Mouse (Mus musculus) kidney, adult 18-20 months (tissue): ENCODE data around the gene Angptl1.
A peak's percentile ranks its signal among the peaks of the same experiment; 100 is the strongest.

Experiments
- DNase-seq: peaks from one replicate; pipeline ENCODE4 v3.0.0; 2021

The Angptl1 gene

GRCm38 (mm10) chr1:156838177-156838576 lies at the start of gene Angptl1:
TSS of gene Angptl1 (plus strand) at chr1:156838562.
- peak; percentile 15 for DNase-seq

- no peak for DNase-seq
Observed at GRCm38 (mm10) chr1:156789844-156790490, 48.4 kb upstream of the Angptl1 start.

- no peak for DNase-seq
Observed at GRCm38 (mm10) chr1:156796251-156796650, 42.1 kb upstream of the Angptl1 start.

- DNase-seq, result no peak
Observed at GRCm38 (mm10) chr1:156801276-156801675, 37.1 kb upstream of the Angptl1 start.

- peak; percentile 65 for DNase-seq
Observed at GRCm38 (mm10) chr1:156808332-156808731, 30.0 kb upstream of the Angptl1 start.

GRCm38 (mm10) chr1:156811928-156812327 lies 26.4 kb upstream of the Angptl1 start:
- no peak for DNase-seq

- no peak for DNase-seq
Observed at GRCm38 (mm10) chr1:156812716-156813115, 25.6 kb upstream of the Angptl1 start.

GRCm38 (mm10) chr1:156813485-156813884 lies 24.9 kb upstream of the Angptl1 start:
- no peak for DNase-seq

- peak; percentile 59 for DNase-seq
Observed at GRCm38 (mm10) chr1:156819236-156819635, 19.1 kb upstream of the Angptl1 start.

GRCm38 (mm10) chr1:156838695-156839094 lies 333 bp downstream of the Angptl1 start:
- peak; percentile 37 for DNase-seq

GRCm38 (mm10) chr1:156841625-156842339 lies 3.4 kb downstream of the Angptl1 start:
- no peak for DNase-seq

GRCm38 (mm10) chr1:156847098-156847497 lies 8.7 kb downstream of the Angptl1 start:
- DNase-seq, result no peak

GRCm38 (mm10) chr1:156852409-156852808 lies 14.0 kb downstream of the Angptl1 start:
- DNase-seq, result no peak

GRCm38 (mm10) chr1:156852872-156853271 lies 14.5 kb downstream of the Angptl1 start:
- no peak for DNase-seq

GRCm38 (mm10) chr1:156854558-156854957 lies 16.2 kb downstream of the Angptl1 start:
- DNase-seq, result no peak

GRCm38 (mm10) chr1:156856666-156857065 lies 18.3 kb downstream of the Angptl1 start:
- no peak for DNase-seq

GRCm38 (mm10) chr1:156859156-156859555 lies 20.8 kb downstream of the Angptl1 start:
- no peak for DNase-seq

- no peak for DNase-seq
Observed at GRCm38 (mm10) chr1:156859711-156860250, 21.4 kb downstream of the Angptl1 start.

GRCm38 (mm10) chr1:156860266-156860665 lies 21.9 kb downstream of the Angptl1 start:
- no peak for DNase-seq

- DNase-seq, result peak; percentile 15
Observed at GRCm38 (mm10) chr1:156861475-156862043, 23.2 kb downstream of the Angptl1 start.

GRCm38 (mm10) chr1:156863726-156864125 lies 25.4 kb downstream of the Angptl1 start:
- DNase-seq, result no peak

GRCm38 (mm10) chr1:156864240-156864639 lies 25.9 kb downstream of the Angptl1 start:
- no peak for DNase-seq

- DNase-seq, result no peak
Observed at GRCm38 (mm10) chr1:156870028-156870427, 31.7 kb downstream of the Angptl1 start.

GRCm38 (mm10) chr1:156870616-156871015 lies 32.3 kb downstream of the Angptl1 start:
- DNase-seq, result no peak
